Mouse (Mus musculus) frontal cortex, postnatal 36 days (tissue): ENCODE measurements around the gene Mup12.
"Not testable (repeated sequence)": the region's sequence is repeated elsewhere in the genome, so short reads cannot be mapped to it uniquely, and the experiment has no call there.

Experiments used
- DNase-seq, 2 experiments: peaks; one replicate each; pipeline ENCODE4 v3.0.0; 2022; ENCODE audit warnings: low spot score in 2 of 2

Mup12 gene

DNA sequence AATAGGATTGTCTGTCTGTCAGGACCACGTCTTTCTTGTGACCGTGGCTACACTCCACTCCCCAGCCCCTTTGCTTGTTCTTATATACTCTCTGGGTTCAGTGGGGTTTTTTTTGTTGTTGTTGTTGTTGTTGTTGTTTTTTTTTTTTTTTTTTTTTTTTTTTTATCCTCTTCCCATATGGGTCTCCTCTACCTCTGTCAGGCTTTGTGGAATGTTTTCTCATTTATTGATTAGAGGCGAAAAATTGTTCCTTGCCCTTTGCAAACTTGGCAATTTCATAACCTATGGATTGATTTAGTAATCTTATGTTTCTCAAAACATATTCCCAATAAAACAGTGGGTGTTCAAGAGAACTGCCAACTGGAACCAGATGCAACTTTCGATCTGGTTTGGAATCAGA lies at the start of gene Mup12:
Gene Mup12, minus strand, starts transcription at position 101 of the 400 bp plus-strand sequence.
- not testable (repeated sequence) for DNase-seq
